Mouse (Mus musculus): ENCODE data around the gene Atg10. TPM values are rescaled to one million over a fixed set of nuclear protein-coding genes. Genes with fewer than 3 reads are reported as not detected.

The Atg10 gene
- polyA plus RNA-seq, 2 experiments, result 0.94 to 2.8 TPM

DNA sequence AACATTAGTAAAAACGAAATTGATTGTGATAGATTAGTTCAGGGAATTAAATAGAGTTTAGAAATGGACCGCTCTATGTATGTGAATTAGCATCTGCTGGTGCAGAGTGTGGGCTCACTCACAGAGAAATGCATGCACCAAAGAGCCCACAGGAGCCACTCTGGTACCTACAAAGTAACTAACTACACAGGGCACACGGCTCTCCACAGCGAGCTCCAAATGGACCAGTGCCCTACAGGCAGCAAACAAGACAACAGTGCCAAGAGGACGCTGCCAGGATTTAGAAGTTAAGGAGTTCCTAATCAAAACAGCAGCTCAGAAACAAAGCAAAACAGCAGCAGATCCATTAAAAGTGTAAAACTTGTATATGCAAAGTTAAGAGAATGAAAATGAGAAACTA, 52.6 kb downstream of the Atg10 start:
- Histone ChIP-seq H3K4me2 (ENCODE audit: low read depth) (no peak overlapping the region), H3K4me1 (replicated peaks; ENCODE audit: control insufficient read depth in 2 of 2, insufficient read depth in 2 of 2, low read length in 1 of 2) (peaks cover 9 to 25% of the 10 kb centered on the region in 2 experiments; a peak in 3 of 4 replicates), H3K27ac (no peak overlapping the region), H3K9me3 (ENCODE audit: control insufficient read depth, low read length) (no peaks in the 10 kb centered on the region), H3K27me3 (ENCODE audit: control insufficient read depth, insufficient read depth, low read length) (no peaks in the 10 kb centered on the region), H3K9ac (replicated peaks) (no peak overlapping the region), H3K36me3 (replicated peaks; ENCODE audit: control insufficient read depth, insufficient read depth, low read depth) (no peaks in the 10 kb centered on the region), H3K4me3 (ENCODE audit: insufficient read depth in 1 of 2, low read depth in 2 of 2, low read length in 2 of 2) (no peak overlapping the region)
- ATAC-seq (ENCODE audit: insufficient read depth) (no peak), DNase-seq (ENCODE audit: low read depth in 3 of 3, low spot score in 3 of 3) (no peak)
- WGBS (ENCODE audit: insufficient replicate concordance), result 71% methylated on average over 5 of the region's 5 CpGs
- TF ChIP-seq EP300 (IDR thresholded peaks at IDR 0.05; ENCODE audit: low read depth) (no peak), CTCF (IDR thresholded peaks at IDR 0.05; ENCODE audit: low read depth) (no peak)

DNA sequence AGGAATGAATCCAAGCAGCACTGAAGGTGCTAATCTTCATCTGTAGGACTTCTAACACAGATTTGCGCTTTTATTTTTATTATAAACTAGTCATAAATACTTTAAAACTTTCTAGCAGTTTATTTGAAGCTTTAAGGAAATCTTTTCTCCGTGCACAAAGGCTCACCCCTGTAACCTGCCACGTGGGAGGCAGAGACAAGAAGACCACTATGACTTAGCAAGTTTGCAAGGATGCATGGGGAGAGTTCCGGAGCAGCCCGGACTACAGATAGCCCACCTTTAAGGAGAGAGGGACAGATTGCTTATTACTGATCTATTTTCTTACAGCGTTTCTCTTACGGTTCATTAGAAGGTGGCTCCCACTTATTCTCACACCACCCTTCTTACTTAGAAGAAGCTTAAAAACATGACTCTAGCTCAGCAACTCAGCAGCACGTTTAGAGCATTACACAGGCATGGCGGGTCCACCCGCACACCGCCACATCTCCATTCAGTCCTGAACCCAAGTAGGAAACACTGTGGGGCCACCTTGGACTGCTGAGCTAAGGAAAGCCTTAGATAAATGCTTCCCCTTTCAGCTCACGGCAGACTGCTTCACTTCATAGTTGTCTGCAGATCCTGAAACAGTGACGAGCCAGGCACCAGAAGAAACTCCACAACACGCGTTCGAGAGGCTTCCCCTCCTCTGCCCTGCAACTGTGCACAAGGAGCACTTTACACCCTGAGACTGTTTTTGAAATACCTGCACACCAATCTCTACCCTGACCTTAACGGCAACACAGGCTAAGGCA, 54.0 kb downstream of the Atg10 start:
- peak overlapping the region; percentile 47 for H3K4me2 ChIP-seq (ENCODE audit: low read depth)
- peak; percentile 64; the same call in 1 of the 2 replicates for ATAC-seq (ENCODE audit: insufficient read depth)

DNA sequence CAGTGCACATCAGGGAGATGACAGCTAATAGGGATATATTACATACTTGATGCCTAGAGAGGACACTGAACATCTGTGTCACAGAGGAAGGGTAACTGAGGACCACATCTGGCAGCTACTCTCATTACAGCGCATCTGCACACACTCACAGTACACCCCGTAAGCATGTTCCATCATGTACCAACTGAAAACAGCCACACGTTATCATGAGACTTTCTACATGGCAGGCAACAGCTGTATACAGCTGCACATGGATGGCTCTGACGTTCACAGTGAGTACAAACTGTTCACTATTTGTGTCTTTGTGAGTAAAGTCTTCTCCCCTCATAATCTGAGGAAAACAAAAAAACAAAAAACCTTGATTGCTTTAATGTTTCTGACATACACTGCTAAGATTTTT, 55.3 kb downstream of the Atg10 start:
- no peak for ATAC-seq (ENCODE audit: insufficient read depth)
- Histone ChIP-seq H3K27me3 (ENCODE audit: control insufficient read depth, insufficient read depth, low read length) (no peaks in the 10 kb centered on the region), H3K4me1 (replicated peaks; ENCODE audit: control insufficient read depth in 2 of 2, insufficient read depth in 2 of 2, low read length in 1 of 2) (peaks cover 13 to 28% of the 10 kb centered on the region in 2 experiments), H3K9me3 (ENCODE audit: control insufficient read depth, low read length) (no peaks in the 10 kb centered on the region), H3K9ac (replicated peaks) (no peak overlapping the region), H3K36me3 (replicated peaks; ENCODE audit: control insufficient read depth, insufficient read depth, low read depth) (no peaks in the 10 kb centered on the region), H3K4me2 (ENCODE audit: low read depth) (no peak overlapping the region), H3K4me3 (ENCODE audit: insufficient read depth in 1 of 2, low read depth in 2 of 2, low read length in 2 of 2) (no peak overlapping the region), H3K27ac (no peak overlapping the region)
- 57% methylated on average over 4 of the region's 4 CpGs for WGBS (ENCODE audit: insufficient replicate concordance)
- no peak for DNase-seq (ENCODE audit: low read depth in 3 of 3, low spot score in 3 of 3)
- TF ChIP-seq CTCF (IDR thresholded peaks at IDR 0.05; ENCODE audit: low read depth) (no peak), EP300 (IDR thresholded peaks at IDR 0.05; ENCODE audit: low read depth) (no peak)

More for the DNA sequence above, 54.0 kb downstream of the Atg10 start:
- H3K9me3 ChIP-seq (ENCODE audit: control insufficient read depth, low read length), result no peaks in the 10 kb centered on the region
- no peak overlapping the region for H3K4me3 ChIP-seq (ENCODE audit: insufficient read depth in 1 of 2, low read depth in 2 of 2, low read length in 2 of 2)
- 0 out of 2 replicates have a peak overlapping the region, but pooled peaks have one; percentile 2 for H3K9ac ChIP-seq (replicated peaks)
- 15% methylated on average over 17 of the region's 17 CpGs for WGBS (ENCODE audit: insufficient replicate concordance)
- TF ChIP-seq EP300 (IDR thresholded peaks at IDR 0.05; ENCODE audit: low read depth), result no peak
- TF ChIP-seq CTCF (IDR thresholded peaks at IDR 0.05; ENCODE audit: low read depth), result no peak
- H3K27ac ChIP-seq, result no peak overlapping the region
- DNase-seq (ENCODE audit: low read depth in 3 of 3, low spot score in 3 of 3), result no peak
- H3K36me3 ChIP-seq (replicated peaks; ENCODE audit: control insufficient read depth, insufficient read depth, low read depth), result no peaks in the 10 kb centered on the region
- peaks cover 13 to 28% of the 10 kb centered on the region in 2 experiments for H3K4me1 ChIP-seq (replicated peaks; ENCODE audit: control insufficient read depth in 2 of 2, insufficient read depth in 2 of 2, low read length in 1 of 2)
- no peaks in the 10 kb centered on the region for H3K27me3 ChIP-seq (ENCODE audit: control insufficient read depth, insufficient read depth, low read length)

DNA sequence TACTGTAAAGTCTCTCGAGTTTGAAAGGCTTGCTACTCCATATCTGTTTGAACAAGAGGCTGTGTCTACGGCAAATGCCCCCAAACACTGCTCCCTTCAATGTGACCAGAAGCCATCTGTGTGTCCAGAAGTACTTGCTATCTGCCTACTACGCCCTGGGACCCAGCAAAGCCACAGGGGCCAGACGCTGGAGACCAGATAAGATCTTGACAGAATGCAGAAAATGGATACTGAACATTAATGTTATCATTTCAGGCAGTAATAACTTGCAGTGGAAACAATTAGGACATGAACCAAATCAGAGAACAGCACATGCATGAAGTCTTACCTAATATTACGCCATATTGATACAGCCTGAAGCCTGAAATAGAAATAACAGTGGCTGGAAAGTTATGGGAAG, 56.2 kb downstream of the Atg10 start:
- peak; percentile 44; the same call in 1 of the 2 replicates for ATAC-seq (ENCODE audit: insufficient read depth)
- no peaks in the 10 kb centered on the region for H3K27me3 ChIP-seq (ENCODE audit: control insufficient read depth, insufficient read depth, low read length)
- no peaks in the 10 kb centered on the region for H3K9me3 ChIP-seq (ENCODE audit: control insufficient read depth, low read length)
- WGBS (ENCODE audit: insufficient replicate concordance), result 19% methylated on average over 5 of the region's 5 CpGs
- peaks cover 13 to 28% of the 10 kb centered on the region in 2 experiments for H3K4me1 ChIP-seq (replicated peaks; ENCODE audit: control insufficient read depth in 2 of 2, insufficient read depth in 2 of 2, low read length in 1 of 2)
- peak; percentile 34; the same call in 1 of the 2 replicates for TF ChIP-seq EP300 (IDR thresholded peaks at IDR 0.05; ENCODE audit: low read depth)
- TF ChIP-seq CTCF (IDR thresholded peaks at IDR 0.05; ENCODE audit: low read depth), result no peak
- no peak overlapping the region for H3K4me3 ChIP-seq (ENCODE audit: insufficient read depth in 1 of 2, low read depth in 2 of 2, low read length in 2 of 2)
- H3K4me2 ChIP-seq (ENCODE audit: low read depth), result no peak overlapping the region
- no peak for DNase-seq (ENCODE audit: low read depth in 3 of 3, low spot score in 3 of 3)
- H3K36me3 ChIP-seq (replicated peaks; ENCODE audit: control insufficient read depth, insufficient read depth, low read depth), result no peaks in the 10 kb centered on the region
- H3K27ac ChIP-seq, result no peak overlapping the region
- no peak overlapping the region for H3K9ac ChIP-seq (replicated peaks)

DNA sequence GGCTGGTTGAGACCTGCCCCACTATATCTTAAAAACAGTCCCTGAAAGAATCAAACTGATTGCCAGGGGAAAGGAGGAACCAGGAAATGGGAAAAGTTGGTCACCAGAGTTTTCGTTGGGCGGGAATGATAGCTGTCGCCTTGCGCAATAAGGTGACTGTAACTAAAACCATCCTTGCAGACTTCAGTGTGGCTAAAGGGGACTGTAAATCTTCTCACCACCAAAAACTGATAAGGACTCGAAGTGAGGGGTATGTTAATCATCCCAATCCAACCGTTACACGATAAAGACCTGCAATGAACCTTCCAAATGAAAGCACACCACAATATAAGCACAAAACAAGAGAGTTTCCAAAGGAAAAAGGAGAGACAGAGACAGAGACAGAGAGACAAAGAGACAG, 57.5 kb downstream of the Atg10 start:
- TF ChIP-seq CTCF (IDR thresholded peaks at IDR 0.05; ENCODE audit: low read depth) (no peak), EP300 (IDR thresholded peaks at IDR 0.05; ENCODE audit: low read depth) (no peak)
- no peaks in the 10 kb centered on the region for H3K36me3 ChIP-seq (replicated peaks; ENCODE audit: control insufficient read depth, insufficient read depth, low read depth)
- H3K27me3 ChIP-seq (ENCODE audit: control insufficient read depth, insufficient read depth, low read length), result no peaks in the 10 kb centered on the region
- H3K4me3 ChIP-seq (ENCODE audit: insufficient read depth in 1 of 2, low read depth in 2 of 2, low read length in 2 of 2), result no peak overlapping the region
- WGBS (ENCODE audit: insufficient replicate concordance), result 17% methylated on average over 7 of the region's 7 CpGs
- ATAC-seq (ENCODE audit: insufficient read depth) (no peak), DNase-seq (ENCODE audit: low read depth in 3 of 3, low spot score in 3 of 3) (no peak)
- no peak overlapping the region for H3K9ac ChIP-seq (replicated peaks)
- peak overlapping the region; percentile 8; the same call in 1 of the 2 replicates for H3K4me2 ChIP-seq (ENCODE audit: low read depth)
- no peaks in the 10 kb centered on the region for H3K9me3 ChIP-seq (ENCODE audit: control insufficient read depth, low read length)
- H3K4me1 ChIP-seq (replicated peaks; ENCODE audit: control insufficient read depth in 2 of 2, insufficient read depth in 2 of 2, low read length in 1 of 2), result peaks cover 13 to 28% of the 10 kb centered on the region in 2 experiments
- H3K27ac ChIP-seq, result no peak overlapping the region
